Mouse (Mus musculus): ENCODE data around the gene Tsen15.

Tsen15 gene

GRCm38 (mm10) chr1:152386188-152386835 is at the start of gene Tsen15:
Gene Tsen15 (minus strand): TSS chr1:152386688.
- POLR2A ChIA-PET, result interaction anchor here in 3 of 4 experiments (0.5 to 1.6 kb wide), 18 partner anchors 8 to 1099 kb away, joined by 3 to 7 read pairs (median 3); partner anchors contain the start of genes Colgalt2 (in 1 of the 3) and Edem3 (in 1 of the 3)
- CTCF ChIA-PET, result interaction anchor here in 2 of 4 experiments (0.6 to 0.7 kb wide), 2 partner anchors 572 to 710 kb away, joined by 3 to 13 read pairs; no protein-coding TSS in a partner anchor

GRCm38 (mm10) chr1:152434166-152434565 is 47.7 kb upstream of the Tsen15 start:
- ChIA-PET POLR2A (no interaction called here), CTCF (no interaction called here)

GRCm38 (mm10) chr1:152429805-152430204 is 43.3 kb upstream of the Tsen15 start:
- CTCF ChIA-PET, result no interaction called here
- POLR2A ChIA-PET, result no interaction called here

- CTCF ChIA-PET, result no interaction called here
- POLR2A ChIA-PET, result no interaction called here
Measured at GRCm38 (mm10) chr1:152427912-152428581, 41.6 kb upstream of the Tsen15 start.

GRCm38 (mm10) chr1:152423052-152423451 is 36.6 kb upstream of the Tsen15 start:
- POLR2A ChIA-PET, result no interaction called here
- CTCF ChIA-PET, result interaction anchor here in 1 of 4 experiments (0.9 kb wide), 1 partner anchor 147 kb away, joined by 3 read pairs; no protein-coding TSS in a partner anchor

GRCm38 (mm10) chr1:152422295-152422694 is 35.8 kb upstream of the Tsen15 start:
- POLR2A ChIA-PET, result no interaction called here
- CTCF ChIA-PET, result interaction anchor here in 1 of 4 experiments (0.9 kb wide), 1 partner anchor 146 kb away, joined by 3 read pairs; no protein-coding TSS in a partner anchor

- POLR2A ChIA-PET, result interaction anchor here in 1 of 4 experiments (0.5 kb wide), 1 partner anchor 38 kb away, joined by 3 read pairs; no protein-coding TSS in a partner anchor
- CTCF ChIA-PET, result no interaction called here
Measured at GRCm38 (mm10) chr1:152417602-152418001, 31.1 kb upstream of the Tsen15 start.

- ChIA-PET POLR2A (interaction anchor here in 1 of 4 experiments (0.5 kb wide), 1 partner anchor 843 kb away, joined by 3 read pairs; no protein-coding TSS in a partner anchor), CTCF (interaction anchor here in 1 of 4 experiments (0.7 kb wide), 1 partner anchor 435 kb away, joined by 3 read pairs; no protein-coding TSS in a partner anchor)
Measured at GRCm38 (mm10) chr1:152416306-152416904, 29.9 kb upstream of the Tsen15 start.

- ChIA-PET POLR2A (interaction anchor here in 3 of 4 experiments (0.7 to 0.9 kb wide), 3 partner anchors 14 to 379 kb away, joined by 3 to 4 read pairs (median 3); partner anchors contain the start of gene Colgalt2 (in 1 of the 3)), CTCF (interaction anchor here in 2 of 4 experiments (0.6 to 0.9 kb wide), 2 partner anchors 97 to 302 kb away, joined by 3 read pairs; no protein-coding TSS in a partner anchor)
Measured at GRCm38 (mm10) chr1:152414451-152414850, 28.0 kb upstream of the Tsen15 start.

- ChIA-PET CTCF (interaction anchor here in 2 of 4 experiments (0.6 to 0.9 kb wide), 2 partner anchors 98 to 302 kb away, joined by 3 read pairs; no protein-coding TSS in a partner anchor), POLR2A (interaction anchor here (0.7 to 1.0 kb wide), 4 partner anchors 13 to 380 kb away, joined by 3 to 4 read pairs (median 3); partner anchors contain the start of gene Colgalt2 (in 1 of the 4))
Measured at GRCm38 (mm10) chr1:152413961-152414360, 27.5 kb upstream of the Tsen15 start.

- ChIA-PET CTCF (interaction anchor here in 1 of 4 experiments (0.8 kb wide), 1 partner anchor 12 kb away, joined by 3 read pairs; no protein-coding TSS in a partner anchor), POLR2A (interaction anchor here in 2 of 4 experiments (0.7 to 1.1 kb wide), 3 partner anchors 14 to 342 kb away, joined by 3 read pairs; no protein-coding TSS in a partner anchor)
Measured at GRCm38 (mm10) chr1:152413116-152413515, 26.6 kb upstream of the Tsen15 start.

GRCm38 (mm10) chr1:152410657-152411056 is 24.2 kb upstream of the Tsen15 start:
- ChIA-PET POLR2A (interaction anchor here in 1 of 4 experiments (0.6 to 1.6 kb wide), 2 partner anchors 42 to 353 kb away, joined by 3 read pairs; no protein-coding TSS in a partner anchor), CTCF (no interaction called here)

- ChIA-PET CTCF (no interaction called here), POLR2A (no interaction called here)
Measured at GRCm38 (mm10) chr1:152409356-152409755, 22.9 kb upstream of the Tsen15 start.

GRCm38 (mm10) chr1:152407021-152407946 is 20.8 kb upstream of the Tsen15 start:
- POLR2A ChIA-PET, result interaction anchor here in 1 of 4 experiments (0.5 to 1.5 kb wide), 3 partner anchors 21 to 907 kb away, joined by 3 to 7 read pairs (median 3); partner anchors contain the start of genes Rnf2 and Tsen15
- CTCF ChIA-PET, result no interaction called here

- ChIA-PET POLR2A (interaction anchor here in 2 of 4 experiments (0.6 to 1.5 kb wide), 7 partner anchors 14 to 1718 kb away, joined by 3 to 6 read pairs (median 3); partner anchors contain the start of genes Tsen15 (in 2 of the 2), Arpc5 (in 1 of the 2), Rgl1 (in 1 of the 2) and Rnf2 (in 1 of the 2)), CTCF (interaction anchor here in 1 of 4 experiments (1.1 kb wide), 1 partner anchor 12 kb away, joined by 3 read pairs; no protein-coding TSS in a partner anchor)
Measured at GRCm38 (mm10) chr1:152400556-152401540, 14.4 kb upstream of the Tsen15 start.

GRCm38 (mm10) chr1:152399790-152400555 is 13.5 kb upstream of the Tsen15 start, which contains the start of gene Colgalt2:
Gene Colgalt2 (plus strand): TSS chr1:152399830.
- ChIA-PET CTCF (interaction anchor here in 2 of 4 experiments (0.7 to 1.1 kb wide), 4 partner anchors 13 to 279 kb away, joined by 3 read pairs; no protein-coding TSS in a partner anchor), POLR2A (interaction anchor here in 2 of 4 experiments (1.3 to 1.5 kb wide), 3 partner anchors 14 to 15 kb away, joined by 3 to 6 read pairs (median 4); partner anchors contain the start of gene Tsen15 (in 1 of the 2))
